Mouse (Mus musculus) hindbrain, embryonic 16.5 days (tissue): ENCODE data around the gene Tsc22d1. TPM values are rescaled to one million over a fixed set of nuclear protein-coding genes. Genes with fewer than 3 reads are reported as not detected.

Experiments used
- ATAC-seq: fragments of 200-750 bp; cut with Nextera tagmentation; 2 replicates; pipeline ENCODE4 v1.8.0; 2017; ENCODE audit warnings: moderate TSS enrichment, moderate library complexity
- H3K27ac ChIP-seq: fragments of 300-500 bp; sonication (generic); 2 replicates; pipeline ENCODE4 v1.5.1; 2014; ENCODE audit warnings: low read depth, mild to moderate bottlenecking, control low read depth, low read length, moderate library complexity
- H3K27me3 ChIP-seq: fragments of 300-500 bp; sonication (generic); replicated peaks from 2 replicates; pipeline ENCODE4 v1.6.1; 2014; ENCODE audit warnings: low read length; ENCODE audit not compliant: control insufficient read depth, insufficient read depth
- H3K36me3 ChIP-seq: fragments of 300-500 bp; sonication (generic); 2 replicates; pipeline ENCODE4 v1.6.1; 2014; ENCODE audit warnings: mild to moderate bottlenecking, low read length, moderate library complexity, mixed read lengths; ENCODE audit not compliant: control insufficient read depth, insufficient read depth
- H3K4me1 ChIP-seq: fragments of 300-500 bp; sonication (generic); 2 replicates; pipeline ENCODE4 v1.6.1; 2014; ENCODE audit warnings: low read depth, low read length; ENCODE audit not compliant: control insufficient read depth, insufficient read depth
- H3K4me2 ChIP-seq: fragments of 300-500 bp; sonication (generic); 2 replicates; pipeline ENCODE4 v1.6.1; 2014; ENCODE audit warnings: mild to moderate bottlenecking, low read length, control low read depth, moderate library complexity
- H3K4me3 ChIP-seq: fragments of 300-500 bp; sonication (generic); 2 replicates; pipeline ENCODE4 v1.5.1; 2014; ENCODE audit warnings: mild to moderate bottlenecking, low read length, control low read depth, moderate library complexity
- H3K9ac ChIP-seq: fragments of 300-500 bp; sonication (generic); 2 replicates; pipeline ENCODE4 v1.6.1; 2014; ENCODE audit warnings: low read depth, mild to moderate bottlenecking, control low read depth, low read length, moderate library complexity
- H3K9me3 ChIP-seq: fragments of 300-500 bp; sonication (generic); 2 replicates; pipeline ENCODE4 v1.6.1; 2014; ENCODE audit warnings: mild to moderate bottlenecking, low read length, moderate library complexity; ENCODE audit not compliant: control insufficient read depth
- WGBS: fragments of 180-500 bp; shearing (Covaris S2); extraction: QIAGEN DNeasy Blood & Tissue Kit; methylation state at CpG from one replicate; pipeline ENCODE4 v1.1.7; 2014; 5-methylcytosine and 5-hydroxymethylcytosine counted together
- polyA plus RNA-seq: library from polyadenylated mRNA; unstranded; fragments of >200 nt; fragmentation: Nextera tagmentation; extraction: Ambion mirVana; gene quantifications from 2 replicates; pipeline ENCODE4 v1.2.1, GENCODE M21; 2015

Gene Tsc22d1
- polyA plus RNA-seq, 1 experiment from 2014 or later, result 791 TPM

DNA sequence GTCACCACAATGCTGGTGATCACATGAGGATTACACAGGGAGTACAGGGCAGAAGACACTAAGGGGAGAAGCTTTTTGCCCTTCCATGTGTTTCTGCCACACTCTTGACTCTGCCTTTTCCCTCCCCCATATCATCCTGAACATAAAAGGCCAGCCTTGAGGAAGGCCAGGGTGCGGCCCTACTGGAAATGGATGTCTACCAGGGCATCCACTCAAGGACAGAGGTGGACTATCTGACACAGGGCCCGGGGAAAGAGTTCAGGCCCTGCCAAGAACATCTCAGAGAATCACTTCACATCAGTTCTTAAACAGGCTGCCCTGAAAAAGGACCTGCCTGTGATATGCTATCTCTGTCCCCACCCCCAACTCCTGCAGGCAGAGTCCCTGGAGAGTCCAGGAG is 126.6 kb downstream of the Tsc22d1 start:
- H3K4me1 ChIP-seq, result no peaks in the 10 kb centered on the region
- no peak overlapping the region; the same call in 1 of the 2 replicates for H3K9ac ChIP-seq
- ATAC-seq, result no peak
- H3K27me3 ChIP-seq, result no peaks in the 10 kb centered on the region
- H3K36me3 ChIP-seq, result 0 out of 2 replicates have a peak, but pooled peaks cover 3% of the 10 kb centered on the region
- H3K9me3 ChIP-seq, result no peaks in the 10 kb centered on the region
- no peak overlapping the region for H3K4me3 ChIP-seq
- no peak overlapping the region for H3K27ac ChIP-seq
- no peak overlapping the region for H3K4me2 ChIP-seq
- 71% methylated on average over 2 of the region's 2 CpGs for WGBS

DNA sequence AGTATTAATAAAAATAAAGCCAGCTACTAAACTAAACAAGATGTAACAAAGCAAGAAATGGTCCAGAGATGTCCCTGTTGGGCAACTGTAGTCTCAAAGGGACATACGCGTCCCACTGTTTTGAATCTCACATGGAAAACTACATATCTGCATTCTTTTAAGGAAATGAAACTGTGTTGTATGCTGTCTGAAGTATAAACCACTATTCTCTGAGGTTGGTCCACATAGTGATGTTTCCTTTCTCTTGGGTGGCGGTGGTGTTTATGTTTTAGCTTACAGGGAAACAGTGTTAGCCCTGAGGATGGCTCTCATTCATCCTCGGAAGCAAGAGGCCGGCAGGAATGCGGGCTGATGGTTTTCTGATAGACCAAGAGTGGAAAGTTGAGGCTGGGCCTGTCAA is 129.4 kb downstream of the Tsc22d1 start:
- no peak overlapping the region for H3K4me3 ChIP-seq
- no peak for ATAC-seq
- H3K9ac ChIP-seq, result no peak overlapping the region
- 89% methylated on average over 6 of the region's 6 CpGs for WGBS
- no peaks in the 10 kb centered on the region for H3K4me1 ChIP-seq
- no peaks in the 10 kb centered on the region for H3K27me3 ChIP-seq
- H3K4me2 ChIP-seq, result no peak overlapping the region
- H3K27ac ChIP-seq, result no peak overlapping the region
- H3K9me3 ChIP-seq, result no peaks in the 10 kb centered on the region
- H3K36me3 ChIP-seq, result peaks cover 11% of the 10 kb centered on the region

- H3K4me2 ChIP-seq, result peak overlapping the region; percentile 85
Observed at GRCm38 (mm10) chr14:76555263-76556030, 140.7 kb downstream of the Tsc22d1 start.

GRCm38 (mm10) chr14:76556031-76556851 is 141.5 kb downstream of the Tsc22d1 start:
- Histone ChIP-seq H3K4me1 (peaks cover 9% of the 10 kb centered on the region), H3K4me2 (peak overlapping the region; percentile 85), H3K27ac (peak overlapping the region; percentile 94), H3K27me3 (no peaks in the 10 kb centered on the region), H3K4me3 (peak overlapping the region; percentile 81), H3K36me3 (no peaks in the 10 kb centered on the region), H3K9me3 (no peaks in the 10 kb centered on the region), H3K9ac (peak overlapping the region; percentile 90)
- ATAC-seq, result peak; percentile 83
- 2% methylated on average over 57 of the region's 67 CpGs for WGBS

More at GRCm38 (mm10) chr14:76555263-76556030, 140.7 kb downstream of the Tsc22d1 start:
- WGBS, result 44% methylated on average over 18 of the region's 18 CpGs
- peak overlapping the region; percentile 81 for H3K4me3 ChIP-seq
- peak overlapping the region; percentile 90 for H3K9ac ChIP-seq
- peaks cover 9% of the 10 kb centered on the region for H3K4me1 ChIP-seq
- peak overlapping the region; percentile 94 for H3K27ac ChIP-seq
- H3K27me3 ChIP-seq, result no peaks in the 10 kb centered on the region
- peak; percentile 35; the same call in 1 of the 2 replicates for ATAC-seq
- H3K36me3 ChIP-seq, result no peaks in the 10 kb centered on the region
- H3K9me3 ChIP-seq, result no peaks in the 10 kb centered on the region

DNA sequence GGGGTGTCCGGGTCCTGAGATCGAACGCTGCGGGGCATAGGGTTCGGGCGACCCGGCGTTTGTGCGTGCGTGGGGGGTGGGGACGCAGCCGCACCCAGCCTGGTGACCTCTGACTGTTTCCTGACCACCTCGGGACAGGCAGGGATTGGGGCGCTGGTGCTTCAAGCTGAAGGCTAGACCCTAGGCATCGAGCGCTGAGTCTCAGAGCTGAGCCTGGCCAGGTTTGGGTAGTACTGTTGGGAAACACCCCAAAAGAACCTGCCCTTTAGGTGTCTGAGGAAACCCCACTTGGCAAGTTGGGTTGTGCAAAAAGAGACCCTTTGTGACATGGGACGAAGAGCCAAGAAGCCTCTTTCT is 142.1 kb downstream of the Tsc22d1 start, which contains the start of gene Serp2:
TSS of gene Serp2 (minus strand) at position 38 of the 357 bp plus-strand sequence.
- Histone ChIP-seq H3K27me3 (no peaks in the 10 kb centered on the region), H3K4me1 (peaks cover 9% of the 10 kb centered on the region), H3K4me3 (peak within 1 kb of the TSS; percentile 81), H3K4me2 (peak within 1 kb of the TSS; percentile 85), H3K36me3 (no peaks in the 10 kb centered on the region), H3K9me3 (no peaks in the 10 kb centered on the region), H3K9ac (peak within 1 kb of the TSS; percentile 90), H3K27ac (peak within 1 kb of the TSS; percentile 94)
- peak; percentile 38; the same call in 1 of the 2 replicates for ATAC-seq
- 9% methylated on average over 17 of the region's 17 CpGs for WGBS

Other genes with a start within 250 kb of the Tsc22d1 start
- gene Serp2, start 141.9 kb downstream of the Tsc22d1 start, polyA plus RNA-seq, result 222 and 255 TPM in 2 replicates